Mouse (Mus musculus) c-Kit-positive CD71-negative TER-119-negative erythroid progenitor cells, embryonic 14.5 days (primary cell): ENCODE results near the gene Ddi2.

Experiments
- DNase-seq: peaks from one replicate; pipeline ENCODE4 v3.0.0-alpha.2; 2013; ENCODE audit warnings: low read depth

The Ddi2 gene

GRCm38 (mm10) chr4:141694719-141695118, 28.5 kb downstream of the Ddi2 start:
- no peak for DNase-seq

DNA sequence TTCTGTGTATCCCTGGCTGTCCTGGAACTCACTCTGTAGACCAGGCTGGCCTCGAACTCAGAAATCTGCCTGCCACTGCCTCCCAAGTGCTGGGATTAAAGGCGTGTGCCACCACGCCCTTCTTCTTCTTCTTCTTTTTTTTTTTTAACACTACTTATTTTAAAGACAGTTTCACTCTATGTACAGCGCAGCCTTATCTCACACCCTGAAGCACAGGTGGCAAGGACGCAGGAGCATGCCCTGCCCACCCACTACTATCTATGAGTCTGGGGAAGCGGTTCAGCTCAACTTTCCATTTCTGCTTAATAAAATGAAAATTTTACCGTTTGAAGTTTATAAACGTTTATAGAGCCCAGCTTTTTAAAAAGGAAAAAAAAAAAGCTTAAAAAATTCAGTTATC, 34.7 kb downstream of the Ddi2 start:
- no peak for DNase-seq

DNA sequence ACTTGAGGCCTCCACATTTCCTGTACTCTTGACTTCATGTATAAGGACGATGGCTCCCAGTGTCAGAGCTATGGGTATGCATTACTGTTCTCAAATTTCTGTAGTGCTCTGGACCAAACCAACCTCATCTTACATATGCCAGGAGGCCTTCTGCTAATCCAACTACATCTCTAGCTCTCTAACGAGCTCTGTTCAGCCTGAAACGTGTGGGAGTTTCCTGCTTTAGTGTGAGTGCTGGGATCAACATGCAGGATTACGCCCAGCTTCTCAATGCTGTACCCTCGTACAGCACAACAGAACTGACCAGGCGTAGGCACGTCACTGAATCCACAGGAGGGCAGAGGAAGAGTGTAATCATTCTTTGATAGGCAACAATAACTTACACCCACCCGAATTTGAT, 36.7 kb downstream of the Ddi2 start:
- DNase-seq = no peak

DNA sequence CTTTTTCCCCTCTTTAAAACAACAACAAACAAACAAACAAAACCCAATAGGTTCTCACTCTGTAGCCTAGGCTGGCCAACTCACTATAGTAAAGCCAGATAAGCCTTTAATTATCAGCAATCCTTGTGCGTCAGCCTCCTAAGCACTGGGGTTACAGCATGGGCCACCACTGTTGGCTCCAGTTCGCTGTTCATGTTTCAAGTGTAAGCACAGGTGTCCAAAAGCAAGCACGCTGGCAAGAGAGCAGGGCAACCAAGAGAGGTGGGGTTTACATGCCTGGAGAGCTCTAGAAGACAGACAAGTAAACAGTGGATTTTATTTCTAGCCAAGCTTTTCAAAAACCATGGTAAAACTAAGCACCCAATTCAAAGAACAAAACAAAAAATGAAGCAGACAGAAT, 37.1 kb downstream of the Ddi2 start:
- DNase-seq = no peak

GRCm38 (mm10) chr4:141685499-141685898, 37.7 kb downstream of the Ddi2 start, which contains the start of gene Rsc1a1:
TSS of gene Rsc1a1 (minus strand) at chr4:141685599.
- no peak for DNase-seq

- DNase-seq = no peak
These were observed 40.5 kb downstream of the Ddi2 start for GRCm38 (mm10) chr4:141682706-141683230.

- no peak for DNase-seq
These were observed 41.5 kb downstream of the Ddi2 start for GRCm38 (mm10) chr4:141681767-141682166.

DNA sequence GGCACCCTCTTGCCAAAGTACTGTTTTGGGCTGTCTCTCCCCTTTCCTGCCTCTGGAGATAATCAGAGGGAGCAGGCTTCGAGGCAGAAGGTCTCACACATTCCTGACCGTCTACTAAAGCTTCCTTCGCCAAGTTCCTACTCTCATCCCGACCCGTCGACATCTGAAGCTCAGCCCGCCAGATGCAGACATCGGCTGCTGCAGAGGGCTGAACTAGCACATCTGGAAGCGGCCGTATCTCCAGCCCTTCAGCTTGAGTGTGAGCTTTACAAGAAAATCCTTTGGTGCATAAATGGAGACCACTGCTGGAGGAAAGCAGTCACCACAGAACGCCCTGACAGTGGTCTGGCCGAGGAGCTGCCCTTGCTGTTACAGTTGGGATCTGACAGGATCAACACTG, 42.3 kb downstream of the Ddi2 start:
- DNase-seq = no peak

- DNase-seq = no peak
These were observed 44.2 kb downstream of the Ddi2 start for GRCm38 (mm10) chr4:141679016-141679415.

GRCm38 (mm10) chr4:141676462-141676979, 46.7 kb downstream of the Ddi2 start:
- DNase-seq = no peak

GRCm38 (mm10) chr4:141672325-141672724, 50.9 kb downstream of the Ddi2 start:
- no peak for DNase-seq

DNA sequence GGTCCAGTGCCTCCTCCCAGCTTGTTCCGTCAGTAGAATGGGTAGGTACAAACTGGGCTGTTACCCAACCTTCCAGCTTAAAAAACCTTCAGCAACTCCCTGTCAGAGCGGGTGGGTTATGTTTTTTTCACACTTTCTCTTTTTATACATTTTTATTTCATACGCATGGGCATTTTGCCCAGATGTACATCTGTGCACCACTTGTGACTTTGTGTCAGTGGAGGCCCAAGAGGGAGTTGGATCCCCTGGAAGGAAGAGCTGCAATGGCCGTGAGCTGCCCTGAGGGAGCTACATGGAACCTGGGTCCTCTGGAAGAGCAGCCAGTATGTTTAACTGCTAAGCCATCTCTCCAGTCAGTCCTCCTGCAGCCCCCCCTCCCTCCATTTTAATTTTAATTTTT, 51.8 kb downstream of the Ddi2 start:
- DNase-seq = no peak

- DNase-seq = peak; percentile 50
These were observed 53.1 kb downstream of the Ddi2 start for GRCm38 (mm10) chr4:141669898-141670712.

DNA sequence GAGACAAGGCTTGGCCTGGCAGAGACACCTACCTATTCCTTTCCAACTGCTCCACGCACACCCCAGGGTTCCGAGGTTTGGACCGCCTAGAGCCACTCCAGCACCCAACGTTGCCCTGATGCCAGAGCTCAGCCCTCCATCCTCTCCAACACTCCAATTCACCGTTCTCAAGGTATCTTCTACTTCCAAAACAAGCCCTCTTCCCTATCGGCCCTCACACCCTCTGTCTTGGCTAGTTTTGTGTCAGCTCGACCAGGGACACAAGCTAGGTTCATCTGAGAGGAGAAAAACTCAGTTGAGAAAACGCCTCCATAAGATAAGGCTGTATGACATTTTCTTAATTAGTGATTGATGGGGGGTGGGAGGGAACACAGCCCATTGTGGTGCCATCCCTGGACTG, 58.4 kb downstream of the Ddi2 start, which contains the start of gene Plekhm2:
Plekhm2 (minus strand) TSS at position 101 of the 400 bp plus-strand sequence.
- DNase-seq = no peak

GRCm38 (mm10) chr4:141664011-141664745, 59.0 kb downstream of the Ddi2 start:
- DNase-seq = peak; percentile 48

DNA sequence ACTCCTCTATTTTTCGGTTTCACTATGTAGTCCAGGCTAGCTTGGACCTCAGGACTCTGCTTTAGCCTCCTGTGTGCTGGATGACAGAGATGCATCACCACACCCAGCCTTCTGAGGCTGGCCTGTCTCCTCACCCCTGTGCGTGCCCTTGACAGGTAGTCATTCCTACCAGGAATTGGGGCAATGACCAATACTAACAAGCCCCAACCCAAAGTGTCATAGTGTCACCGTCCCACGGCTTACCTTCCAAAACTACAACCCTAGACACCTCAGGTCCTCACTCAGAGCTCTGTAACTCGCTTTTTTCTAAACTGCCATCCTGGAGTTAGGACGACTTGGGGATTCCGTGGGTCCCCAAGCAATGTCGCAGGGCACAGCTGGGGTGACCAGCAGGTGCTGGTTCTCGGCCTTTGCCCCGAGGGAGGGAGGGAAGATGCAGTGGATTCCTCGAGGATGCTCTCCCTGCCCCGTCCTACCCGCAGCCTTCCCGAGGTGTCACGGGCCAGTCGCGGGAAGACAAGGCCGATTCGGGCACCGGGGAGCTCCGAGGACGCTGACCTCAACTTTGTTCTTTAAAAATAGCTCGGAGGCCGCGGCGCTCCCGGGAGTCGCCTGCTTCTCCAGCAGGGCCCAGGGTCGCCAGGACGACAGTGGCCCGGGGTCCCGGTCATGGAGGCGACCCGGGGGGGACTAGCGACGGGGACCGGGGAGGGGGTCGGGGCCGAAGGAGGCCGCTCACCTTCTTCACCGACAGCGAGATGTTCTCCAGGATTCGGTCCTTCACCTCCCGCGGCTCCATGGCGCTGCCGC, 59.9 kb downstream of the Ddi2 start:
- no peak for DNase-seq

- no peak for DNase-seq
These were observed 62.3 kb downstream of the Ddi2 start for GRCm38 (mm10) chr4:141660884-141661283.

GRCm38 (mm10) chr4:141659739-141660138, 63.5 kb downstream of the Ddi2 start:
- no peak for DNase-seq

- DNase-seq = no peak
These were observed 64.3 kb downstream of the Ddi2 start for GRCm38 (mm10) chr4:141658846-141659484.

DNA sequence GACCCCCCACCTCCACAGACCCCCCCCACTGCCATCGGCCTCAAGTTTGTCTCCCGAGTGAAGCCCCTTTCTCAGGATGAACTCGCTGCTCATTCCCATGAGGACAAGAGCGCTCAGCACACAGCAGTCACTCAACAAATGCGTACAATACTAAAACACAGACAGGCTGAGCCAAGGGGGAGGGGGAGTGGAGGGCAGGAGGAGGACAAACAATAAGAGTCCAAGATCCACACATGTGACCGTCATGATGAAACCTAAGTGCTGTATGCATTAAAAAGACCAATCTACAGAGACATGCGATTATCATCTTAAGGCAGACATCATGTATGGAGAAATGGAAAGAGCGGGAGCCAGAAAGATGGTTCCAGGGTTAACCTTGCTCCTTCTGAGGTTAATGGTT, 66.3 kb downstream of the Ddi2 start:
- DNase-seq = no peak

GRCm38 (mm10) chr4:141655908-141656608, 67.2 kb downstream of the Ddi2 start:
- no peak for DNase-seq
